Mouse (Mus musculus): Measurements from ENCODE around the gene H2al1m.
"Not testable (repeated sequence)": the region's sequence is repeated elsewhere in the genome, so short reads cannot be mapped to it uniquely, and the experiment has no call there.

The H2al1m gene

DNA sequence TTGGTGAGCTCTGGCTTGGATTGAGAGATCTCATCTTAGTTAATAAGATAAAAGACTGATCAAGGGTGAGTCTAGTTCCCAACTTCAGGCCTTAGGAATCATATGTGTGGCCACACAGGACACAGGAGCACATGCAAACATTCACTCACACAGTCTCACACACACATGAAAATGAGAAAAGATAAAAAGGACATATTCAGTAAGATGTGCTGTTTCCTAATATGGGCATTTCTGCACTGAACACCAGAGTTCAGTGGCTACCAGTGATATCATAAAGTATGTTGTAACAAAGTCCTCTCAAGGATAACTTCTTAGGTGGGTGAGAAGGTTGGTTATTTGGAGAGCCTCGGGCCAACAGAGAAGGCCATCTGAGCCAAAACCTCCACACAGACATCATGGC lies at the start of gene H2al1m:
H2al1m (plus strand) TSS at position 301 of the 400 bp plus-strand sequence.
- DNase-seq: not testable (repeated sequence)

DNA sequence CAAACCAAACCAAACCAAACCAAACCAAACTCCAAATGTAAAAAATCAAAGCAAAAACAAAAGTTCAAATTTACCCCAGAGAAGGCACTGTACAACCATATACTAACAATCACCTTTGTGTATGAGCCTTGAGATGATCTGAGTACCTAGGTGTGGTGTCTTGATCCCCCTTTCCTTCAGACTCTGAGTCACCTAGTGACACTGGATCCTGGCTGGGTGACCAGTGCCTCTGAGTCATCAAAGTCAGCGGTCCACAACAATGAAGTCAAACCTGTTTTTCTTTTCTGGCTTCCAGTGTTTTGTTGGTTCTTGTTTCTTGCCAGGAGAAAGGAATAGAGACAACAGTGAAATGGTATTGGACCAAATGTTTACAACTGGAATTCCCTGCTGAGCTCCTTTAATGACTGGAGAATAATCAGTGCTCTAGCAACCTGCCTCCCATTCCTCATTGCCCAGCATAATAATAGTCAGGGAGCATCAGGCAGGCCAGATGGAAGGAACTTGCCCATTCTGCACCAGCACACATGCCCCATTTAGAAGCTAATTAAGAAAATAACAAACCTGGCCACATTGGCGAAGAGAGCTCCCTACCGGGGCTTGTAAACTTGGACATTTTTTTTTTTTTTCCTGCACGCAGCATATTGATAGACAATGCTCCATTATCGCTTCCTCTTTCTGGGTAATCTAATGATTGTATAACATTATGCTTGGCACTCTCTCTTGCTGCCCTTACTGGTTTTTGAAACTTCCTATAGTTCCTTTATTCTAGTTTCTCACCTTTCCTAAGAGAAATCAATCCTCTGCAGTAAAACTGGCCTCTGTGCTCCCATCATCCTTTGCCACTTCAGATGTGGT lies 42.6 kb upstream of the H2al1m start:
- DNase-seq: no peak

DNA sequence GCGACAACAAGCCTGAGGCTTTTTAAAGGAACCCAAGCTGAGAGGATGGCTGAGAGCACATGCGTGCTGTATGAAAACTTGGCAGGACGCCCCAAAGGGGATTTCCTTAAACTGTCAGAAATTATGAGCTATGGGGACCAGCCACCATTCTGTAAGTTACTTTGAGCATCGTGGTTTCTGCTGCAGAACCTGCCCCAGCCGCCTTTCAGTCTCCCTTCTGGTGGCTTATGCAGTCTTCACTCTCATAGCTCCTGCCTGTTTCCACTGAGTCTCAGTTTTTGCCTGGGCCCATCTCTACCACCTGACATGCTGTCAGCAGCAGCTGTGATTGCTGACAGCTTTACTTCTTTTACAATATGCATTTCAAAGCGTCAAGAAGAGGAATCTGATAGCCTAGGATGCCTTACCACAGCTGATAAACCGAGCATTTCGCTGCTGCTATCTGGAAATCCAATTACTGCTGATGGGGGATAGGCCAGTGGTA lies 40.1 kb upstream of the H2al1m start:
- no peak for DNase-seq

DNA sequence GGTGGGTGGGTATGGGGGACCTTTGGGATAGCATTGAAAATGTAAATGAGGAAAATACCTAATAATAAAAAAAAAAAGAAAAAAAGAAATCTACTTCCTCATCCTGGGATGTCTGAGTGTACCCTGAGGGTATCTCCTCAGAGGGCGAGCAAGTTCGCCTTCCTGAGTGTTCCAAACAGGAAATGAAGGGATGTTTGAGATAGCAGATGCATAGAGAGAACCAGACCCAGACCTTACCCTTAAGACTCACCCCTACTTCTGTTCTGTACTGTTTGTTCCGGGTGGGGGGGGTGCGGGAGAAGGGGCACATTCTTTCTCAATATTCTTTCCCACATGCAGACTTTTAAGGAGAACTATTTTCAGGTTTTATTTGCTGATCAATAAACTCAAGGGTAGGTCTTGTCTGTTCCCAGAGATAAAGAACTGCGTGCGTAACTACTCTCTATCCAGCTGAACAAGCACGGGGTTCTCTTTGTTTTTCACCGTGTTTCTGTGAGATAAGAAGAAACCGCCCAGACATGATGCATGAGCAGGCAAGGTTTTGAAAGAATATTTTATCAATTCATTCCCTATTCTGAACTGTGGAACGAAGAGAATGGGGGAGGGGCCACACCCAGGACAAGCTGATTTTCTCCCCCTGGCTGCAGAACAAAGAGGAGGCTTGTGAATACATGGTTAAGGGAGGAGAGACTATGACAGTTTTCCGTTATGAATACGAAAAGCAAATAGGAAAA lies 38.8 kb upstream of the H2al1m start:
- DNase-seq: no peak

DNA sequence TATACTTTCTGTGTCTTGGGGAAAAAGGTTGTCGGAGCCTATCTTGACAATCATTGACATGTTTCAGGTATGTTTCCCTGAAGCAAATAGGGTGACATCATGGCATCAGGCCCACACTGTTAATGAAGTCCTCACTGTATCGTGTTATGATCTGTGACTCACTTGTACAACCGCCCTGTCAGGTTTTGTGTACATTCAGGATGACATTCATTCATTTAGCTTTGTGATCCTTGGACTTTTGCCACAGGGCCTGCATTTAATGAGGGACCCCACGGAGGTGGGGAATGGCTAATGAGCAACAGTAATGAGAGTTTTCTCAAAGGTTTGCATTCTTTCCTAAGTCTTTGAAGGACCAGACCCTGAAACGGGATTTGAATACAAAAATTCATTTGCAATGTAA lies 34.7 kb upstream of the H2al1m start:
- no peak for DNase-seq

DNA sequence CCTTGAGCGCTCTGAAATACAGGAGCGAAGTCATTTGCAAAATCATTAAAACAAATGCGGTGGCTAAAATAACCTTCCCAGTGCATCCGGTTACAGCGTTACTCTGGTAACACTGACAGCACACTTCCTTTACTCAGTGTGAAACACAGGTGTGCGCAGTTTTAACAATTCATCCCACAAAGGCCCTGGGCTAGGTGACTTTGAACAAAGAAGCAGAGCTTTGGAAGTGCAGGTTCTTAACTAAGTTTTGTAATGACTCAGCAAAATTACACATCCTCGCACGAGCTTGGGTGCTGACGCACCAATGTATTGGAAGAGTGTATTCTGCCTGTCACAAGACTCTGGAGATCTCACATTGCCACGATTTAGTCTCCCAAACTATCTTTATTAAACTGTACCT lies 29.6 kb upstream of the H2al1m start:
- DNase-seq: no peak

DNA sequence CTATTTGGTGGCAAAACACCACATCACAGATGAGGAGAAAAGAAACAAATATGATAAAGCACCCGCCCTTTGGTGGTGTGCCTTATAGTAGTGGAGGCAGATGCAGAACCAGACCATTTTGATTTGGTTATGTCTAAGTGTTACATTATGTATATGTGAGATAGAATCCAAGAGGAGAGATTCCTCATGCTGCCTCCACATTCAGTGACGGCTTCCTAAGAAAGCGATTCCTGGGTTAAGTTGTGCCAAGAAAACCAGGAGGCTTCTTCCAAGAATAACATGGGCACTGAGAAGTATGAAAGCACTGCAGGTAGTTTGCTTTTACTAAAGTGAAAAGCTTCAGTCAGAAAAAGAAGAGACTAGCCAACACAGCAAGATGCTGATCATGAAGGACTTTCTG lies 28.7 kb upstream of the H2al1m start:
- no peak for DNase-seq

DNA sequence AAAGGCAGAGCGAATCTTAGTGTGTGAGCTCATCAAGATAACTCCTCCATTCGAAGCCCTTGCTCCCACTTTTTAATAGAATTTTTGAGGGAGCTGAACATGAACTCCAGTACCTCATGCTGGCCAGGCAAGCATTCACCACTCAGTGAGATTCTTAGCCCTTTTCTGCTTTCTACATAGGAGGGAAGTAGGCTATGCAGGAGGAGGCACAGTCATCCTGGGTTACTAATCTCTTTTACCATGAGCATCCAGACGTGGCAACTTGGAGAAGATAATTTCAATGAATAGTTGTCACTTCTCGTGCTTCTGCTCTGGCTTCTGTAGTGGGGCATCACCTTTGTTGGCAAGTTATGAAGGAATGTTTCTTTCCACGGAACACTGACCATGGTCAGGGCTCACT lies 26.8 kb upstream of the H2al1m start, which contains the start of gene Gm14862:
Gm14862 (minus strand) TSS at position 134 of the 400 bp plus-strand sequence.
- DNase-seq: no peak

DNA sequence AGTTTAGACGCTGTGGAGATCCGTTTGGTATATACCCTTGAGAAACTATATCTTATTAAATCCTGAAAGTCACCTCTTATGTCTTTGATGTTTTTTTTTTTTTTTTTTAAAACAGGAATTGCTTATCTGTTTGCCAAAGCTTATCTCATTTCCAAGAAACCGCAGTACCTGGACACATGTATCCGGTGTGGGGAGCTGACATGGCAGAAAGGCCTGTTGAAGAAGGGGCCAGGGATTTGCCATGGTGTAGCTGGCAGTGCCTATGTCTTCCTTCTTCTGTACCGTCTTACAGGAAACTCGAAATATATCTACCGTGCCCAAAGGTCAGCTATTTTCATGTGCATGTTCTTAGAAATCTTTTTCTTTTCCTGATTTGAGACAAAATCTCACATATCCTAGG lies 25.7 kb upstream of the H2al1m start:
- DNase-seq: no peak

DNA sequence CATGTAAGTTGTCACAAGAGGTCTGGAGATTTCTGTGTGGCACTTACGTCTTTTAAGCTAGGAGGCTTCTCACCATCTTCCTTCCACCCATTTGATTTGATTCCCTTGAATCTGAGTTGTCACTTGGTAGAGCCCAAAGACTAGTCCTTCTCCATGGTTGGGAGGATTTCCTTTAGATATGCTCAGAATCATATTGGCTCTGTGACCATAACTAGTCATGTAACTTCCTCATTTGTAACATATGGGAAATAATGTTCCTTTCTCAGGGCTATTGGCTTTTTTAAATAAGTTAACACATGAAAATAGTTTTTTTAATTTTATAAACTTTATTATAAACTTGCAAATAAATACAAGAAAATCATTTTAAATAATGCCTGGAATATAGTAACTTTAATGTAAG lies 24.3 kb upstream of the H2al1m start:
- DNase-seq: no peak

DNA sequence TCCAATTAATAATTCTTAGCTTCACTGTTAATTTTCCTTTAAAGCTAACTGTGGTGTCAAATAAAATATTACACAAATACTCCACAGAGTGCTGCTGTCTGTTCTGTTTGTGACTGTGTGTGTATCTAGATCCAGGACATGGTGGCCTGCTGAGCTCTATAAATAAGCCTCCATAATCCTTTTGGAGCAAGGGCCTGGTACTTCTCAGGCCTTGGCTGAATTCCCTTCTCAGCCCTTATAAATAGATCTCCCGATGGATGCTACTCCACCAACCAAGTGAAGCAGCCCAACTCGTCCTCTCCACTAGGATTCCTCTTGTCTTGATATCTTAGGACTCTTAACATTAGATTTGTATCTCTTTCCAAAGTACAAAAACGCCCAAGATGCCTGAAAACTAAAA lies 12.5 kb upstream of the H2al1m start:
- no peak for DNase-seq

DNA sequence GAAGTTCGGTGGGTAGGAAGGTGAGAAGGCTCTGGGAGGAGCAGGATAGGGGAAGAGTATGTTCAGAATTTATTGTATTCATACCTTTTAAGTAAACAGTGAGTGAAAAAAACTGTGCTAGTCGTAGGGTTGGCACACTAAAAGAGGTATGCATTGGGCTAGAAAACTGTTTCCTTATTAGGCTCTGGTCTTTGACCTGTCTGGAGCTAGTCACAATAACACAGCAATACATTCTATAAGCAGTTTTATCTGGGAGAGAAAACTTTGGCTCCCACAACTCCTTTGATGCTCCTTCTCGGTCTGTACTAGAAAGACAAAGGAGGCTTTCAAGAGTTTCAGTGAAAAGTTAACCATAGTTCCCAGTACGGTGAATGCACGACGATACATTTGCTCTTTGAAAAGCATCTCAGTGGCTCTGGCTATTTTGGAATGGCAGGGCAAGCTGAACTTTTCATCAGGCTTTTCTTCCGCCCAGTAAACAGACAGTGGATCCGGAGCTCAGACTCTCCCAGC lies 11.6 kb upstream of the H2al1m start:
- DNase-seq: no peak

DNA sequence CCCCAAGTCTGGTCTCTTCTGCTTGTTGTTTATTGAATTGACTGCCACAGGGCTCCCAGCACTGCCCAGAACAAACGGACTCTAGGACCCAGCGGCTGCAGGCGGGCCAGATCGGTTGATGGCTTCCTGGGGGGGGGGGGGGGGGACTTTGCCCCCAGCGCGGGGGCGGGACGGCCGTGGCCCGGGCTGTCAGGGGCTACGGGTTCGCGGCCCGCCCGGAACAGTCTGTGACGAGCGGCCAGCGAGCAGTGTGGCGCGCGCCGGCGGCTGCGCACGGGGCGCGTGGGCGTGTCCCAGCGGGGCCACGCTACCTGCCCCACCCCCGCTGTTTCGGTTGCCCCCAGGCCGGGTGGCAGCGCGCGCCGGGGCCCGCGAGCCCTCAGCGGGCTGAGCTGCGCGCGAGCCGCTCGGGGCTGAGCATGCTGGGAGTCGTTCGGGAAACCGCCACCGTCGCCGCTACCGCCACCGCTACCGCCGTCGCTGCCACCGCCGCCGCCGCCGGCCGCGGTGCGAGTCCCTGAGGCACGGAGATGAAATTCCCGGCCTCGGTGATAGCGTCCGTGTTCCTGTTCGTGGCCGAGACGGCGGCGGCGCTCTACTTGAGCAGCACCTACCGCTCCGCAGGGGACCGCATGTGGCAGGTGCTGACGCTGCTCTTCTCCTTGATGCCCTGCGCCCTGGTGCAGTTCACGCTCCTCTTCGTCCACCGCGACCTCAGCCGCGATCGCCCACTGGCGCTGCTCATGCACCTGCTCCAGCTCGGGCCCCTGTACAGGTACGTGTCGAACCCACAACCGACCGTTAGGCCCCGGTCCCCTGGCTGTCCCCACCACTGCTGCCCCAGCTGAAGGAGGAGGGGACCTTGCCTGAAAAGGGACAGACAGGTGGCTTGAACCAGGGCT lies 10.9 kb upstream of the H2al1m start, which contains the start of gene Xk:
Xk (plus strand) TSS at position 297 of the 902 bp plus-strand sequence.
- DNase-seq: peak; percentile 58

DNA sequence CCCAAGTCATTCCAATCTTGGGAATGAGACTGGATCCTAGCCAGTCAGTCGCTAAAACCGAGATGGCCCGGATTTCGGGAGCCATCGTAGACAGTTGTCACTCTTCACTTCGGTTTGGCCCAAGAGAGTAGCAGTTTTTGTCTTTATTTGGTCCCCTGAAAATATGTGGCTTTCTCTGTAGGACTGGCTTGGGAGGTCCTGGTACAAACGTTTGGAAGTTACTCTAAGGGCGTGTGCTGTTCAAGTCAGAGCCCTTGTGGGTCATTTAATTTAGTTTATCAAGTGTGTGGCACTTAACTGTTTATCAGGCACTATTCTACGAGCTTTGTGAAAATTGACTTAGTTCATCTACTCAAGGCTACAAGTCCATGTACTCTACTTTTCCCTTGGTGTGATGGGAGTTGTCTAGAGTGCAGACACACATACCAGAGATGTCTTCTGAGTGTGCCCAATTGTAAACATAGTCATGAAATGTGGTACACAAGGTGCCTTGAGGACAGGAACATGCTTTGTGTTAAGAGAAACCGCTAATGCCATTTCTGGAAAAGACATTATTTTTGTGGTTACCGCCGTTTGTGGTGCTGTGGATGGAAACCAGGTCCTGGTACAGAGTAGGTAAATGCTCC lies 10.1 kb upstream of the H2al1m start:
- no peak for DNase-seq

DNA sequence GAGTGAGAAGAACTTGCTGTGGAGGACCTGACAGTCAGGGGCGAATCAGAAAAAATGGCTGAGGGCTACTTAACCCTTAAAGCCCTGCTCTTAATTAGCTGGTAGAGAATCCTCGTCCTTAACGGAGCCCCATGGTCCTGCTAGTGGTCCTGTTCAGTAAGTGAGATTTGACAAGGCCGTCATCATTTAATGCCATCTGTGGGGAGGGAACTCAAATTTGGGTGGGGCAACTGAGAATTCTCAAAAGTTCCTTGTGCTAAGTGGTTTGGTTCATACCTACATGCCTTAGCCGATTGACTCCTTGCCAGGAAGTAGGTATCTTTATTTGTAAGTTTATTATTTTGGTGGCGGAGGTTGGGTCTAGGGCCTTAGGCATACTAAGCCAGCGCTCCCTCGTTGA lies 9.2 kb upstream of the H2al1m start:
- DNase-seq: no peak

DNA sequence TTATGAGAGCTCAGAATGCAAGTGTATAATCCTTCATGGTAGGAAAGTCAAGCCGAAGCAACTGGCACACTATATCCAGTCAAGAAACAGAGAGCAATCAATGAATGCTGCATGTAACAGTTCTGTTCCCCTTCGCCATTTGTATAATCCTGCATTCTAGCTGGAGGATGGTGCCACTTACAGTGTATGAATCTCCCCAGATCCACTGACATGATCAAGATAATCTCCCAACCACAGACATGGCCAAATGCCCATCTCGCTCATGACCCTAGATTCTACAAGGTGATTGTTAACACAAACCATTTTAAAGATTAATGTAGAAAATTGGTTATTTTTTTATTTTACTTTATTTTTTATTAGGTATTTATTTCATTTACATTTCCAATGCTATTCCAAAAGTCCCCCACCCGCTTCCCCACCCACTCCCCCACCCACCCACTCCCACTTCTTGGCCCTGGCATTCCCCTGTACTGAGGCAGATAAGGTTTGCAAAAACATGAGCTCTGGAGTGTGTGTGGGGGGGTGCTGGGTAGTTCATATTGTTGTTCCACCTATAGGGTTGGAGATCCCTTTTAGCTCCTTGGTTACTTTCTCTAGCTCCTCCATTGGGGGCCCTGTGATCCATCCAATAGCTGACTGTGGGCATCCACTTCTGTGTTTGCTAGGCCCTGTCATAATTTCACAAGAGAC lies 9.7 kb downstream of the H2al1m start:
- DNase-seq: not testable (repeated sequence)

DNA sequence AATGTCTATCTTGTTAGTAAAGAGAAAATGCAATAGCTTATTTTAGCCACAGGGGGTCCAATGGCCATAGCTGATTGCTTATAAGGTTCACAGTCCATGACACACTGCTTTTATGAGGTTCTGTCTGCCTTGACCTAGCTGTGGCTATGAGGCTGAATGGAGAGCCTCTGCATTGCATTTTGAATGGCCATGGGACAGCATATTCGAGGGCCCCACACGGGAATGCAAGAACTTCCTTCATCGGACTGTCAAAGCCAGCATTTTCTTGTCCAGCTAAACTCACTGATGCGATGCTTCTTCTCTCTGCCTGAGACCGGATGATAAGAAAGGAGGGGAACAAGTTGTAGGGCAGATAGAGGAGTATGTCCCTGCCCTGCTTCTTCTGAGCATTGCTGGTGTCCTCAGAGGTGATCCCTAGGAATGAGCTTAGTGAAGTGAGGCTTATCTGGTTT lies 14.9 kb downstream of the H2al1m start:
- DNase-seq: no peak

DNA sequence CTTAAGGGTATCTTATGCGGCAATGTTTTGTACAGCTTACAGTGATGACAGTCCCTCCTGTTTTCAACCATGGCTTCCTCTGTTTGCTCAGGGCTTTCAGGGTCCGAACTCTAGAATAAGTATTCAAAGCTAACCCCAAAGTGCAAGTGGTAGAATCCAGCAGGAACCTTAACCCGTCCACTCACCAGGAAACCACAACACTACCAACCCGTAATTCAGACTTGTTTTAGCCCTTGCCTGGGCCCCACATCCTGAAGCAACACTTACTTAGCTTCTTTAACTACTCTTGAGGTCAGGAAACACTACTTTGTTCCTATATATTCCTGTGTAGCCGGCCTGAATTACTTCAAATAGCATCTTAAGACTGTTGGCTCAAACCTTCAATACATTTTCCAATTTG lies 19.2 kb downstream of the H2al1m start:
- DNase-seq: no peak

DNA sequence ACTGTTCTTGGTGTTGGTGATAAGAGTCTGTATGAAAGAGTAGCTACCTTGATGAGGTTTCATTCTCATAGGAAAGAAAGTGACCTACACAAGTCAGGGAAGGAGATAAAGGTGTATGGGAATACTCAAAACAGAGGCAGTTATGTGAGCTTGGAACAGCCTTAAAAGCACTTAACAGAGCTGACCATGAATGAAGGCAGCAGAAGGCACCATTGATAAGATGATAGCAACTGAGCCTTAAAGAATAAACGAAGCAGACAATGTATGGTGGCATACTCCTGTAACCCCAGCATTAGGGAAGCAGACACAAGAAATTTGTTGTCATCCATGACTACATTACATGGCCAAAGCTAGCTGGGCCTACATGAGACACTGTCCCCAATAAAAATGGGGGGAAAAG lies 19.9 kb downstream of the H2al1m start:
- no peak for DNase-seq

DNA sequence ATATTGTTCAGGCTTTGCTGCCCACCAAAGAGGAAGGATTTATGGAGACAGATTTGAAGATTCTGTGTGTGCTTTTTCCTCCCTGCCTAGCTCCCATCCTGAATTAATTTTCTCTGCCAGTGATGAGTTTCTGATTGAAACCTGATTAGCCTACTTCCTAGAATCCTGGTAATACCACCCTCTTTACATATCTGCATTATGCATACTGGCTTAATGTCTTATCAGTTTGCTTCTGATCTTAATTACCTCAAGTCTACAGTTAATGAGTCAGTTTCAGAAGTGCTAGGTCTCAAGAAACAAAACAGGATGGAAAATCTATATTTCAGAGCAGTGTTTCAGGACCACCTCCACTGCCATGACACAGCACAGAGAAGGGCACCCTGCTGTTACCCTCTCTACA lies 32.9 kb downstream of the H2al1m start:
- not testable (repeated sequence) for DNase-seq

DNA sequence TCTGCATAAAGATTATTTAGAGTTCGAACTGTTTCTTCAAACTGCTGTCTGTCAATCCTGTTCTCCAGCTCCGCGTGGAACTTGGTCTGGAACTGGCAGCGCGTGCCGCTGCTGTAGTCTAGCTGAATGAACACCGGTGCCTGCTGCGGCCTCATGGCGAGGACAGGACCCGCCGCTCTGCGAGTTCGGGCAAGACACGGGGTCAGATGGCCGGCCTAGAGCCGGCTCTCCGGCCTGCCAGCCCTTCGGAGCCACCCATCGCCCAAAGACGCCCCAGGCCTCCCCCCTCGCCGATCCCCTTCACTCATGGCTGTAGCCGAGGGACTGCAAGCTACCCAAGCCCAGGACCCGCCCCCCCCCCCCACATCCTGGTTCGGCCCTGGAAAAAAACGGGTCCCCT lies 44.4 kb downstream of the H2al1m start:
- not testable (repeated sequence) for DNase-seq

Measured in lung, postnatal 36 days (tissue).